Mouse (Mus musculus) megakaryocyte, embryonic 14.5 days (primary cell): ENCODE results near the gene Gtf2a1l.

Experiments
- FLI1 ChIP-seq: IDR thresholded peaks from 2 replicates; pipeline ENCODE4 v1.6.1; 2012; ENCODE audit warnings: low read length, inconsistent platforms, mixed read lengths
- GATA1 ChIP-seq: IDR thresholded peaks from 3 replicates; pipeline ENCODE4 v1.6.1; 2012; ENCODE audit warnings: mixed read lengths, low read length, inconsistent platforms, borderline replicate concordance

GRCm38 (mm10) chr17:88636587-88636986 is 31.9 kb upstream of the Gtf2a1l start:
- TF ChIP-seq GATA1 (no peak), FLI1 (no peak)
